Mouse (Mus musculus) stomach, postnatal 0 days (tissue): ENCODE measurements around the gene Wdr34.

Experiments used
- CTCF ChIP-seq: IDR thresholded peaks from 2 replicates; pipeline ENCODE4 v1.5.1; 2016; ENCODE audit warnings: antibody characterized with exemption, low read depth, mild to moderate bottlenecking, moderate library complexity
- EP300 ChIP-seq: optimal IDR thresholded peaks from 2 replicates; pipeline ENCODE3; 2016; ENCODE audit warnings: antibody characterized with exemption

DNA sequence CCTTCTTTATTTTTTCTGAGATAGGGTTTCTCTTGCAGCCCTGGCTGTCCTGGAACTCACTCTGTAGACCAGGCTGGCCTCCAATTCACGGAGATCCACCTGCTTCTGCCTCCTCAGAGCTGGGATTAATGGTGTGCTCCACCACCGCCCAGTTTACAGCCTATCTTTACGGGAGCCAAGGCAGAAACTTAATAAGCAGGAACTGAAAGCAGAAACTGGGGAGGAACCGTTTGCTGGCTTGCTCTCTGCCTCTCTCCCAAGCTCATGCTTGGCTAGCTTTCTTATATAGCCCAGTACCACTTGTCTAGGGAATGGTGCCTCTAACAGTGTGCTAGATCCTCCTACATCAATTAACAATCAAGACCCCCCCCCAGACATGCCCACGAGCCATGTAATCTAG is 35.4 kb upstream of the Wdr34 start:
- TF ChIP-seq CTCF = no peak
- TF ChIP-seq EP300 = no peak
